ENCODE assay signal across 32 mouse cellular contexts in the genomic region with DNA sequence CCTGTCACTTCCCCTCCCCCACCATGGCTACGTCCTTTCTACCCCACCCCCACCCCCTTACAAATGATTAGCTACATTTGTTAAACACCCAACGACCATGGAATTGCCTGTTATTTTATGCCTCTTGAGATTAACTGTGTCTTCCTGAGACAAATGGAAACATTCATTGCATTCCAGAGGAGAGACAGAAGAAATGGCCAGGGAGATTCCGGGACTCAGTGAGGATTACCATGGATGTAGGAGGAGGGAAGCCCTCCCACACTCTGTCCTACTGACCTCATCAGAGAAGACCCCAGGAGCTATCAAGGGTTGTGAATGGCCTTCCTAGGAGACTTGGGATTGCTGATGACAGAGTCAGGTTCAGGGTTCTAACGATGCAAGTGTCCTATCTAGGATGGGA.
DNase-seq lines count a peak whose midpoint lies in the region; ATAC-seq lines count a peak whose summit lies in the region.
"Had no signal": no experiment of that assay in that cellular context is flagged by ENCODE, and none has a peak within 500 bp of the region (broad histone marks: within the 10 kb centered on the region; RNA-seq: fewer than 3 reads in every experiment).

No protein-coding gene starts in this region.

- no peak for ATAC-seq in kidney, embryonic 14.5 days (ENCODE audit: low FRiP score, low TSS enrichment)
- ATAC-seq: forebrain, embryonic 15.5 days; hindbrain, postnatal 0 days; intestine, embryonic 15.5 days had no signal

- no peak overlapping the region for H3K27ac ChIP-seq in kidney, embryonic 14.5 days (ENCODE audit: low read depth, low read length)
- H3K27ac ChIP-seq: embryonic facial prominence, embryonic 13.5 days; forebrain, embryonic 10.5 days; forebrain, embryonic 15.5 days; gastrocnemius, adult 2 months; heart, adult 2 months; heart, embryonic 13.5 days; hindbrain, embryonic 12.5 days; hindbrain, postnatal 0 days; intestine, embryonic 15.5 days; left cerebral cortex, adult 2 months; limb, embryonic 12.5 days; lung, embryonic 15.5 days; midbrain, embryonic 12.5 days; neural tube, embryonic 12.5 days; stomach, postnatal 0 days had no signal

- no peaks in the 10 kb centered on the region; the same call in 1 of the 2 replicates for H3K9me3 ChIP-seq in kidney, embryonic 14.5 days (ENCODE audit: control insufficient read depth, low read length)
- H3K9me3 ChIP-seq: embryonic facial prominence, embryonic 13.5 days; forebrain, embryonic 10.5 days; forebrain, embryonic 15.5 days; hindbrain, embryonic 12.5 days; intestine, embryonic 15.5 days; limb, embryonic 12.5 days; lung, embryonic 15.5 days; midbrain, embryonic 12.5 days; neural tube, embryonic 12.5 days had no signal

- H3K9ac ChIP-seq in kidney, embryonic 14.5 days (ENCODE audit: low read depth, low read length) = no peak overlapping the region
- H3K9ac ChIP-seq: embryonic facial prominence, embryonic 13.5 days; forebrain, embryonic 15.5 days; heart, embryonic 13.5 days; hindbrain, embryonic 12.5 days; intestine, embryonic 15.5 days; limb, embryonic 12.5 days; lung, embryonic 15.5 days; midbrain, embryonic 12.5 days; neural tube, embryonic 12.5 days had no signal

- no peaks in the 10 kb centered on the region for H3K27me3 ChIP-seq in kidney, embryonic 14.5 days (ENCODE audit: control insufficient read depth, insufficient read depth, low read length)
- H3K27me3 ChIP-seq: CH12.LX; embryonic facial prominence, embryonic 13.5 days; forebrain, embryonic 15.5 days; heart, embryonic 13.5 days; hindbrain, embryonic 12.5 days; intestine, embryonic 15.5 days; limb, embryonic 12.5 days; midbrain, embryonic 12.5 days; neural tube, embryonic 12.5 days had no signal

- peak; percentile 21 for DNase-seq in embryo, embryonic 10 days (ENCODE audit: low spot score)
- no peak for DNase-seq in embryo, embryonic 11 days
- peak; percentile 25 for DNase-seq in kidney, adult 9 months
- peak; percentile 15 for DNase-seq in Muller cell, postnatal 12 days (ENCODE audit: inconsistent ontology term)
- peak; percentile 9 to 10 for DNase-seq in kidney, postnatal 36 days
- DNase-seq in right cerebral cortex, postnatal 25 days = no peak
- DNase-seq in cerebellum, adult 11 months = no peak
- DNase-seq: adrenal gland, postnatal 14 days; cerebellum, adult 11-12 months; cerebellum, postnatal 10 days; gastrocnemius, adult 2 months; gastrocnemius, postnatal 36 days; heart, adult 2 months; heart, postnatal 14 days; right cerebral cortex, adult 18-20 months; right cerebral cortex, postnatal 4 days had no signal

- H3K4me3 ChIP-seq in kidney, embryonic 14.5 days (ENCODE audit: low read length) = no peak overlapping the region
- H3K4me3 ChIP-seq: embryonic facial prominence, embryonic 13.5 days; forebrain, embryonic 10.5 days; forebrain, embryonic 15.5 days; gastrocnemius, adult 2 months; heart, adult 2 months; heart, embryonic 13.5 days; hindbrain, embryonic 12.5 days; intestine, embryonic 15.5 days; left cerebral cortex, adult 2 months; limb, embryonic 12.5 days; lung, embryonic 15.5 days; midbrain, embryonic 12.5 days; myocyte; neural tube, embryonic 12.5 days had no signal

- H3K36me3 ChIP-seq in kidney, embryonic 14.5 days (ENCODE audit: control insufficient read depth, insufficient read depth, low read length) = no peaks in the 10 kb centered on the region
- H3K36me3 ChIP-seq: embryonic facial prominence, embryonic 13.5 days; forebrain, embryonic 10.5 days; forebrain, embryonic 15.5 days; heart, embryonic 13.5 days; hindbrain, embryonic 12.5 days; intestine, embryonic 15.5 days; limb, embryonic 12.5 days; lung, embryonic 15.5 days; midbrain, embryonic 12.5 days; neural tube, embryonic 12.5 days had no signal

- H3K4me2 ChIP-seq in kidney, embryonic 14.5 days (replicated peaks; ENCODE audit: low read depth, low read length) = no peak overlapping the region
- H3K4me2 ChIP-seq: embryonic facial prominence, embryonic 13.5 days; forebrain, embryonic 15.5 days; heart, embryonic 13.5 days; hindbrain, embryonic 12.5 days; intestine, embryonic 15.5 days; limb, embryonic 12.5 days; lung, embryonic 15.5 days; midbrain, embryonic 12.5 days; neural tube, embryonic 12.5 days had no signal

- WGBS in kidney, embryonic 14.5 days = 20% methylated on average over 4 of the region's 4 CpGs

- peaks cover 9% of the 10 kb centered on the region for H3K4me1 ChIP-seq in kidney, embryonic 14.5 days (ENCODE audit: control insufficient read depth, insufficient read depth, low read length)
- H3K4me1 ChIP-seq: hindbrain, embryonic 12.5 days; intestine, embryonic 15.5 days; limb, embryonic 12.5 days; lung, embryonic 15.5 days; midbrain, embryonic 12.5 days had no signal

Comparison
In these comparisons a context has a peak if more than half of its experiments do, and no peak if none do; other contexts are left out.
1. DNase-seq: peak in embryo, embryonic 10 days (single experiment), kidney, adult 9 months (single experiment), Muller cell, postnatal 12 days (single experiment) and kidney, postnatal 36 days (2 of 2); none in embryo, embryonic 11 days (single experiment), right cerebral cortex, postnatal 25 days (single experiment) and cerebellum, adult 11 months (single experiment).